Mouse (Mus musculus): Measurements from ENCODE around the gene Rad51b.

GRCm38 (mm10) chr12:79755617-79756016 is 458.5 kb downstream of the Rad51b start:
- no peak for TF ChIP-seq POLR2A (IDR thresholded peaks at IDR 0.05; ENCODE audit: insufficient read depth, low read length)
- TF ChIP-seq CTCF (IDR thresholded peaks at IDR 0.05; ENCODE audit: low read depth, low read length), result no peak
